Mouse (Mus musculus) limb, embryonic 13.5 days (tissue): ENCODE measurements around the gene Mrfap1. TPM values are rescaled to one million over a fixed set of nuclear protein-coding genes. Genes with fewer than 3 reads are reported as not detected.
A peak's percentile ranks its signal among the peaks of the same experiment; 100 is the strongest.
"Not testable (repeated sequence)": the region's sequence is repeated elsewhere in the genome, so short reads cannot be mapped to it uniquely, and the experiment has no call there.

ENCODE experiments used
- ATAC-seq: fragments of 200-750 bp; cut with Nextera tagmentation; 2 replicates; pipeline ENCODE4 v1.8.0; 2017; ENCODE audit warnings: low read depth, moderate number of reproducible peaks, moderate TSS enrichment; ENCODE audit not compliant: low FRiP score
- H3K27ac ChIP-seq: fragments of 300-500 bp; sonication (generic); 2 replicates; pipeline ENCODE4 v1.5.1; 2015; ENCODE audit warnings: inconsistent platforms, mild to moderate bottlenecking, moderate library complexity
- H3K27me3 ChIP-seq: fragments of 300-500 bp; sonication (generic); 2 replicates; pipeline ENCODE4 v1.6.1; 2015; ENCODE audit warnings: mild to moderate bottlenecking, inconsistent platforms
- H3K36me3 ChIP-seq: fragments of 300-500 bp; sonication (generic); 2 replicates; pipeline ENCODE4 v1.6.1; 2015; ENCODE audit warnings: inconsistent platforms, mild to moderate bottlenecking, moderate library complexity
- H3K4me1 ChIP-seq: fragments of 300-500 bp; sonication (generic); 2 replicates; pipeline ENCODE4 v1.6.1; 2015; ENCODE audit warnings: inconsistent platforms
- H3K4me2 ChIP-seq: fragments of 300-500 bp; sonication (generic); replicated peaks from 2 replicates; pipeline ENCODE4 v1.6.1; 2015; ENCODE audit warnings: inconsistent platforms, mild to moderate bottlenecking, moderate library complexity
- H3K4me3 ChIP-seq: fragments of 300-500 bp; sonication (generic); 2 replicates; pipeline ENCODE4 v1.5.1; 2015; ENCODE audit warnings: moderate library complexity, mild to moderate bottlenecking, inconsistent platforms
- H3K9ac ChIP-seq: fragments of 300-500 bp; sonication (generic); 2 replicates; pipeline ENCODE4 v1.6.1; 2015; ENCODE audit warnings: mild to moderate bottlenecking, inconsistent platforms
- H3K9me3 ChIP-seq: fragments of 300-500 bp; sonication (generic); 2 replicates; pipeline ENCODE4 v1.6.1; 2016; ENCODE audit warnings: inconsistent platforms
- WGBS: fragments of 180-500 bp; shearing (Covaris S2); methylation state at CpG from one replicate; pipeline ENCODE4 v1.1.7; 2015; 5-methylcytosine and 5-hydroxymethylcytosine counted together
- polyA plus RNA-seq: library from polyadenylated mRNA; unstranded; fragments of >200 nt; fragmentation: Nextera tagmentation; extraction: Ambion mirVana; gene quantifications from 2 replicates; pipeline ENCODE4 v1.2.1, GENCODE M21; 2015

Gene Mrfap1
- polyA plus RNA-seq, 1 experiment from 2014 or later, result 546 TPM

GRCm38 (mm10) chr5:36819742-36820141 is 23.2 kb upstream of the Mrfap1 start:
- Histone ChIP-seq H3K27me3 (no peaks in the 10 kb centered on the region), H3K9me3 (no peaks in the 10 kb centered on the region), H3K4me2 (no peak overlapping the region), H3K4me1 (no peaks in the 10 kb centered on the region), H3K36me3 (peaks cover 6% of the 10 kb centered on the region), H3K4me3 (no peak overlapping the region), H3K9ac (no peak overlapping the region), H3K27ac (no peak overlapping the region)
- no peak for ATAC-seq
- WGBS, result 88% methylated on average over 5 of the region's 5 CpGs

GRCm38 (mm10) chr5:36817738-36818137 is 21.2 kb upstream of the Mrfap1 start:
- no peak overlapping the region for H3K27ac ChIP-seq
- H3K4me2 ChIP-seq, result no peak overlapping the region
- no peaks in the 10 kb centered on the region for H3K9me3 ChIP-seq
- no peaks in the 10 kb centered on the region for H3K27me3 ChIP-seq
- no peak overlapping the region for H3K4me3 ChIP-seq
- 66% methylated on average over 3 of the region's 3 CpGs for WGBS
- no peaks in the 10 kb centered on the region for H3K4me1 ChIP-seq
- no peak overlapping the region for H3K9ac ChIP-seq
- no peaks in the 10 kb centered on the region for H3K36me3 ChIP-seq
- ATAC-seq, result no peak

- H3K9me3 ChIP-seq, result no peaks in the 10 kb centered on the region
- no peaks in the 10 kb centered on the region for H3K4me1 ChIP-seq
- H3K4me2 ChIP-seq, result no peak overlapping the region
- H3K4me3 ChIP-seq, result no peak overlapping the region
- no peak overlapping the region for H3K9ac ChIP-seq
- H3K27me3 ChIP-seq, result no peaks in the 10 kb centered on the region
- 75% methylated on average over 6 of the region's 6 CpGs for WGBS
- ATAC-seq, result no peak
- H3K36me3 ChIP-seq, result no peaks in the 10 kb centered on the region
- no peak overlapping the region for H3K27ac ChIP-seq
These were observed 18.0 kb upstream of the Mrfap1 start for GRCm38 (mm10) chr5:36814554-36814953.

GRCm38 (mm10) chr5:36811413-36811812 is 14.8 kb upstream of the Mrfap1 start:
- no peaks in the 10 kb centered on the region for H3K9me3 ChIP-seq
- H3K27me3 ChIP-seq, result no peaks in the 10 kb centered on the region
- H3K4me1 ChIP-seq, result no peaks in the 10 kb centered on the region
- H3K4me2 ChIP-seq, result no peak overlapping the region
- no peak overlapping the region for H3K27ac ChIP-seq
- H3K9ac ChIP-seq, result peak overlapping the region; percentile 13; the same call in 1 of the 2 replicates
- H3K4me3 ChIP-seq, result no peak overlapping the region
- 29% methylated on average over 3 of the region's 3 CpGs for WGBS
- ATAC-seq, result peak; percentile 39; the same call in 1 of the 2 replicates
- H3K36me3 ChIP-seq, result no peaks in the 10 kb centered on the region

GRCm38 (mm10) chr5:36810634-36811033 is 14.1 kb upstream of the Mrfap1 start:
- 68% methylated on average over 3 of the region's 3 CpGs for WGBS
- ATAC-seq, result no peak
- Histone ChIP-seq H3K4me1 (no peaks in the 10 kb centered on the region), H3K27me3 (no peaks in the 10 kb centered on the region), H3K9me3 (no peaks in the 10 kb centered on the region), H3K36me3 (no peaks in the 10 kb centered on the region), H3K4me3 (no peak overlapping the region), H3K27ac (no peak overlapping the region), H3K9ac (no peak overlapping the region), H3K4me2 (no peak overlapping the region)

- Histone ChIP-seq H3K9ac (no peak overlapping the region), H3K27me3 (no peaks in the 10 kb centered on the region), H3K36me3 (no peaks in the 10 kb centered on the region), H3K4me2 (no peak overlapping the region), H3K4me3 (no peak overlapping the region), H3K9me3 (no peaks in the 10 kb centered on the region), H3K4me1 (no peaks in the 10 kb centered on the region), H3K27ac (no peak overlapping the region)
- ATAC-seq, result no peak
- WGBS, result 87% methylated on average over 7 of the region's 7 CpGs
These were observed 12.6 kb upstream of the Mrfap1 start for GRCm38 (mm10) chr5:36809123-36809522.

- no peaks in the 10 kb centered on the region for H3K9me3 ChIP-seq
- 36% methylated on average over 5 of the region's 5 CpGs for WGBS
- no peak for ATAC-seq
- no peaks in the 10 kb centered on the region for H3K4me1 ChIP-seq
- H3K27ac ChIP-seq, result no peak overlapping the region
- no peak overlapping the region for H3K4me2 ChIP-seq
- no peaks in the 10 kb centered on the region for H3K27me3 ChIP-seq
- no peak overlapping the region for H3K9ac ChIP-seq
- no peaks in the 10 kb centered on the region for H3K36me3 ChIP-seq
- no peak overlapping the region for H3K4me3 ChIP-seq
These were observed 10.5 kb upstream of the Mrfap1 start for GRCm38 (mm10) chr5:36807106-36807505.

- no peak for ATAC-seq
- H3K27me3 ChIP-seq, result no peaks in the 10 kb centered on the region
- WGBS, result 55% methylated on average over 8 of the region's 8 CpGs
- H3K4me1 ChIP-seq, result peaks cover 6% of the 10 kb centered on the region; the same call in 1 of the 2 replicates
- H3K9ac ChIP-seq, result peak overlapping the region; percentile 54
- H3K27ac ChIP-seq, result no peak overlapping the region
- H3K36me3 ChIP-seq, result peaks cover 24% of the 10 kb centered on the region
- peak overlapping the region; percentile 68 for H3K4me2 ChIP-seq
- H3K4me3 ChIP-seq, result peak overlapping the region; percentile 70
- H3K9me3 ChIP-seq, result no peaks in the 10 kb centered on the region
These were observed 719 bp upstream of the Mrfap1 start for GRCm38 (mm10) chr5:36797291-36797690.

- Histone ChIP-seq H3K9ac (peak overlapping the region; percentile 91), H3K4me3 (peak overlapping the region; percentile 70), H3K27ac (peak overlapping the region; percentile 97), H3K36me3 (peaks cover 29% of the 10 kb centered on the region), H3K4me2 (peak overlapping the region; percentile 68)
- 3% methylated on average over 36 of the region's 37 CpGs for WGBS
- peak; percentile 60 for ATAC-seq
- not testable (repeated sequence) for H3K27me3 ChIP-seq, H3K9me3 ChIP-seq, H3K4me1 ChIP-seq
These were observed 801 bp downstream of the Mrfap1 start for GRCm38 (mm10) chr5:36795647-36796295.

GRCm38 (mm10) chr5:36791861-36792260 is 4.7 kb downstream of the Mrfap1 start:
- H3K27ac ChIP-seq, result no peak overlapping the region
- no peaks in the 10 kb centered on the region for H3K9me3 ChIP-seq
- H3K9ac ChIP-seq, result no peak overlapping the region
- WGBS, result 78% methylated on average over 9 of the region's 9 CpGs
- peaks cover 6% of the 10 kb centered on the region; the same call in 1 of the 2 replicates for H3K4me1 ChIP-seq
- no peak for ATAC-seq
- peaks cover 31% of the 10 kb centered on the region for H3K36me3 ChIP-seq
- no peak overlapping the region for H3K4me2 ChIP-seq
- H3K4me3 ChIP-seq, result no peak overlapping the region
- H3K27me3 ChIP-seq, result no peaks in the 10 kb centered on the region

GRCm38 (mm10) chr5:36786052-36786451 is 10.5 kb downstream of the Mrfap1 start:
- 91% methylated on average over 5 of the region's 5 CpGs for WGBS
- no peak for ATAC-seq
- Histone ChIP-seq H3K9me3 (0 out of 2 replicates have a peak, but pooled peaks cover 4% of the 10 kb centered on the region), H3K4me2 (no peak overlapping the region), H3K27me3 (no peaks in the 10 kb centered on the region), H3K4me1 (no peaks in the 10 kb centered on the region), H3K9ac (no peak overlapping the region), H3K27ac (no peak overlapping the region), H3K4me3 (no peak overlapping the region), H3K36me3 (peaks cover 6% of the 10 kb centered on the region; the same call in 1 of the 2 replicates)

GRCm38 (mm10) chr5:36779512-36779911 is 17.1 kb downstream of the Mrfap1 start:
- no peak overlapping the region for H3K4me3 ChIP-seq
- WGBS, result 83% methylated on average over 2 of the region's 2 CpGs
- no peak overlapping the region for H3K27ac ChIP-seq
- no peaks in the 10 kb centered on the region; the same call in 1 of the 2 replicates for H3K4me1 ChIP-seq
- no peaks in the 10 kb centered on the region for H3K27me3 ChIP-seq
- peaks cover 13% of the 10 kb centered on the region; the same call in 1 of the 2 replicates for H3K9me3 ChIP-seq
- no peak for ATAC-seq
- H3K4me2 ChIP-seq, result no peak overlapping the region
- no peaks in the 10 kb centered on the region for H3K36me3 ChIP-seq
- no peak overlapping the region for H3K9ac ChIP-seq

- H3K27ac ChIP-seq, result no peak overlapping the region
- H3K27me3 ChIP-seq, result no peaks in the 10 kb centered on the region
- no peaks in the 10 kb centered on the region for H3K36me3 ChIP-seq
- no peaks in the 10 kb centered on the region; the same call in 1 of the 2 replicates for H3K4me1 ChIP-seq
- H3K4me2 ChIP-seq, result no peak overlapping the region
- WGBS, result 88% methylated on average over 1 of the region's 2 CpGs
- H3K4me3 ChIP-seq, result no peak overlapping the region
- H3K9ac ChIP-seq, result no peak overlapping the region
- peaks cover 13% of the 10 kb centered on the region; the same call in 1 of the 2 replicates for H3K9me3 ChIP-seq
- no peak for ATAC-seq
These were observed 17.7 kb downstream of the Mrfap1 start for GRCm38 (mm10) chr5:36778901-36779300.
